Comparison of ENCODE assay signal across 34 mouse cellular contexts in the genomic region with DNA sequence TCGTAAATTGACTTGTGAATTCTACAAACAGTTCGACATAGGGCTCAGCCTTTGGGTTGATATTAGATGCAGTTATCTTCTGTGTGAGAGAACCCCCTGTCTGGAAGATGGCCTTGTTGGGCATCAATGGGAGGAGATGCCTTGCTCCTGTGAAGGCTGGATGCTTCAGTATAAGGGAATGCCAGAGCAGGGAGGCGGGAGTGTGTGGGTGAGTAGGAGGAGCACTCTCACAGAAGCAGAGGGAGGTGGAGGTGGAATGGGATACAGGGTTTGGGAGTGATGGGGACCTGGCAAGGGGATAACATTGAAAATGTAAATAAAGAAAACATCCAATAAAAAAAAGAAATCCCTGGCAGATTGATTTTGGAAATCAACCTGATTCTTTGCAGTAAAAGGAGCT. TPM values are rescaled to one million over a fixed set of nuclear protein-coding genes. Genes with fewer than 3 reads are reported as not detected.
DNase-seq lines count a peak whose midpoint lies in the region; ATAC-seq and TF ChIP-seq lines count a peak whose summit lies in the region.
"Had no signal": no experiment of that assay in that cellular context is flagged by ENCODE, and none has a peak within 500 bp of the region (broad histone marks: within the 10 kb centered on the region; RNA-seq: fewer than 3 reads in every experiment).

No protein-coding gene starts in this region.

- intact Hi-C loops in heart, adult 2 months (cut with DNase I) = loop anchor here (1.0 kb wide), 2 partner anchors 15 to 67 kb away; no protein-coding TSS in a partner anchor
- intact Hi-C loops in heart, postnatal 10 days (cut with DNase I) = loop anchor here (2.0 to 5.0 kb wide), 3 partner anchors 25 to 119 kb away; no protein-coding TSS in a partner anchor

- H3K9me3 ChIP-seq in kidney, embryonic 15.5 days (replicated peaks) = no peaks in the 10 kb centered on the region
- no peaks in the 10 kb centered on the region for H3K9me3 ChIP-seq in lung, embryonic 16.5 days (ENCODE audit: control insufficient read depth, low read length)
- H3K9me3 ChIP-seq: embryonic facial prominence, embryonic 12.5 days; heart, embryonic 10.5 days; hindbrain, embryonic 15.5 days; midbrain, embryonic 10.5 days; neural tube, embryonic 13.5 days had no signal

- TF ChIP-seq CTCF in heart, adult 2 months (IDR thresholded peaks at IDR 0.05) = no peak

- peak overlapping the region; percentile 93 for H3K27ac ChIP-seq in heart, adult 2 months
- H3K27ac ChIP-seq in kidney, embryonic 15.5 days = 0 out of 2 replicates have a peak overlapping the region, but pooled peaks have one; percentile 7
- peak overlapping the region; percentile 78 for H3K27ac ChIP-seq in lung, embryonic 16.5 days (ENCODE audit: low read length)
- H3K27ac ChIP-seq: embryonic facial prominence, embryonic 12.5 days; heart, embryonic 10.5 days; hindbrain, embryonic 15.5 days; left cerebral cortex, adult 2 months; liver, embryonic 14.5 days; macrophage; midbrain, embryonic 10.5 days; neural tube, embryonic 13.5 days had no signal

- peaks cover 20% of the 10 kb centered on the region for H3K4me1 ChIP-seq in heart, adult 2 months (ENCODE audit: control insufficient read depth, insufficient read depth, low read length)
- peaks cover 14% of the 10 kb centered on the region; the same call in 1 of the 2 replicates for H3K4me1 ChIP-seq in kidney, embryonic 15.5 days
- H3K4me1 ChIP-seq in lung, embryonic 16.5 days (replicated peaks; ENCODE audit: control insufficient read depth, insufficient read depth, low read length) = peaks cover 18% of the 10 kb centered on the region; the same call in 1 of the 2 replicates
- H3K4me1 ChIP-seq: embryonic facial prominence, embryonic 12.5 days; hindbrain, embryonic 15.5 days; midbrain, embryonic 10.5 days had no signal

- ATAC-seq in kidney, embryonic 15.5 days (replicated peaks; ENCODE audit: low FRiP score) = peak; percentile 53; the same call in 1 of the 2 replicates
- peak; percentile 34 for ATAC-seq in lung, embryonic 16.5 days (ENCODE audit: low read depth)
- ATAC-seq in cerebellum, adult (ENCODE audit: insufficient number of reproducible peaks, low FRiP score, low TSS enrichment) = no peak
- ATAC-seq: forebrain, postnatal 0 days; midbrain, embryonic 16.5 days had no signal

- H3K79me2 ChIP-seq in heart, adult 2 months (replicated peaks; ENCODE audit: control insufficient read depth, insufficient read depth, low read length) = no peaks in the 10 kb centered on the region

- 58% methylated on average over 3 of the region's 3 CpGs for WGBS in heart, adult 2 months
- 75% methylated on average over 3 of the region's 3 CpGs for WGBS in kidney, embryonic 15.5 days
- 74% methylated on average over 3 of the region's 3 CpGs for WGBS in lung, embryonic 16.5 days

- peak overlapping the region; percentile 46; the same call in 1 of the 2 replicates for H3K9ac ChIP-seq in heart, adult 2 months (ENCODE audit: low read depth, low read length)
- no peak overlapping the region for H3K9ac ChIP-seq in kidney, embryonic 15.5 days
- no peak overlapping the region for H3K9ac ChIP-seq in lung, embryonic 16.5 days (ENCODE audit: low read length)
- H3K9ac ChIP-seq: embryonic facial prominence, embryonic 12.5 days; forebrain, postnatal 0 days; hindbrain, embryonic 15.5 days; liver, embryonic 14.5 days; neural tube, embryonic 13.5 days had no signal

- TF ChIP-seq POLR2A in heart, adult 2 months (IDR thresholded peaks at IDR 0.05; ENCODE audit: insufficient read depth, low read depth, low read length) = no peak

- H3K4me3 ChIP-seq in heart, adult 2 months = no peak overlapping the region
- H3K4me3 ChIP-seq in kidney, embryonic 15.5 days (replicated peaks) = no peak overlapping the region
- no peak overlapping the region for H3K4me3 ChIP-seq in lung, embryonic 16.5 days (ENCODE audit: low read length)
- H3K4me3 ChIP-seq: embryonic facial prominence, embryonic 12.5 days; heart, embryonic 10.5 days; hindbrain, embryonic 15.5 days; left cerebral cortex, adult 2 months; midbrain, embryonic 10.5 days; myocyte; neural tube, embryonic 13.5 days had no signal

- no peak overlapping the region for H3K4me2 ChIP-seq in kidney, embryonic 15.5 days
- no peak overlapping the region for H3K4me2 ChIP-seq in lung, embryonic 16.5 days (ENCODE audit: low read depth, low read length)
- H3K4me2 ChIP-seq: embryonic facial prominence, embryonic 12.5 days; hindbrain, embryonic 15.5 days; neural tube, embryonic 13.5 days had no signal

- no peaks in the 10 kb centered on the region for H3K27me3 ChIP-seq in heart, adult 2 months (ENCODE audit: control insufficient read depth, insufficient read depth, low read length)
- H3K27me3 ChIP-seq in kidney, embryonic 15.5 days = 0 out of 2 replicates have a peak, but pooled peaks cover 3% of the 10 kb centered on the region
- H3K27me3 ChIP-seq in lung, embryonic 16.5 days (ENCODE audit: control insufficient read depth, insufficient read depth, low read depth, low read length) = no peaks in the 10 kb centered on the region
- H3K27me3 ChIP-seq: embryonic facial prominence, embryonic 12.5 days; hindbrain, embryonic 15.5 days; neural tube, embryonic 13.5 days had no signal

- H3K36me3 ChIP-seq in heart, adult 2 months (ENCODE audit: control insufficient read depth, insufficient read depth, low read length) = peaks cover 10% of the 10 kb centered on the region
- no peaks in the 10 kb centered on the region for H3K36me3 ChIP-seq in kidney, embryonic 15.5 days
- no peaks in the 10 kb centered on the region for H3K36me3 ChIP-seq in lung, embryonic 16.5 days (ENCODE audit: control insufficient read depth, insufficient read depth, low read length)
- H3K36me3 ChIP-seq: embryonic facial prominence, embryonic 12.5 days; heart, embryonic 10.5 days; hindbrain, embryonic 15.5 days; midbrain, embryonic 10.5 days; neural tube, embryonic 13.5 days had no signal

- TF ChIP-seq EP300 in heart, adult 2 months (IDR thresholded peaks at IDR 0.05; ENCODE audit: insufficient read depth, low read depth, low read length) = 0 out of 2 replicates have a peak, but pooled peaks have one; percentile 25

- peak in 1 of 2 experiments; percentile 40 for DNase-seq in heart, adult 2 months
- no peak for DNase-seq in heart, postnatal 10 days
- DNase-seq in kidney, postnatal 36 days = no peak
- no peak for DNase-seq in lung, postnatal 25 days (ENCODE audit: low spot score)
- DNase-seq: adrenal gland, postnatal 25 days; cerebellum, adult 11 months; cerebellum, postnatal 10 days; forebrain, postnatal 0 days; retina, postnatal 1 day; right cerebral cortex, postnatal 25 days; spleen, adult 18-20 months; thymus, postnatal 25 days had no signal

RNA-seq across cellular contexts. Expression of a gene that starts 35.0 kb away (rescaled TPM):
- total RNA-seq in heart, adult 2 months (2021) = 1,000 to 10,000 TPM; 1,665 to 1,999 TPM
- polyA plus RNA-seq in heart, adult 2 months (2012; rRNA removed) = 341 and 831 TPM in 2 replicates
- total RNA-seq in heart, postnatal 10 days (2021) = 1,000 to 10,000 TPM; 1,557 to 1,665 TPM
- 10.1 and 11.2 TPM in 2 replicates for polyA plus RNA-seq in kidney, embryonic 15.5 days (2015; fragmentation: Nextera tagmentation; extraction: Ambion mirVana)
- 40.7 and 53.8 TPM in 2 replicates for polyA plus RNA-seq in lung, embryonic 16.5 days (2015; fragmentation: Nextera tagmentation; extraction: Ambion mirVana)

RNA-seq across cellular contexts. Expression of a gene that starts 38.7 kb away (rescaled TPM):
- under 1 TPM; 0.70 to 0.76 TPM for total RNA-seq in heart, adult 2 months (2021)
- 0.08 and 0.12 TPM in 2 replicates for polyA plus RNA-seq in heart, adult 2 months (2012; rRNA removed)
- under 1 TPM; 0.19 to 0.20 TPM for total RNA-seq in heart, postnatal 10 days (2021)
- not detected in 2 replicates for polyA plus RNA-seq in kidney, embryonic 15.5 days (2015; fragmentation: Nextera tagmentation; extraction: Ambion mirVana)
- not detected in 2 replicates for polyA plus RNA-seq in lung, embryonic 16.5 days (2015; fragmentation: Nextera tagmentation; extraction: Ambion mirVana)
- total RNA-seq: adrenal gland, postnatal 25 days; ES-E14; forebrain, postnatal 0 days; hematopoietic stem cell, adult 5-6 weeks; layer of hippocampus, postnatal 10 days; left cerebral cortex, adult 2 months; left cerebral cortex, postnatal 36 days had no signal
- polyA plus RNA-seq: brain, embryonic 14.5 days; cortical plate, adult 2 months; forebrain, embryonic 11.5 days; forebrain, postnatal 0 days; heart, embryonic 10.5 days; hindbrain, embryonic 15.5 days; intestine, embryonic 14.5 days; limb, embryonic 14.5 days; liver, embryonic 14.5 days; midbrain, embryonic 16.5 days; myocyte had no signal

Comparison
In these comparisons a context has a peak if more than half of its experiments do, and no peak if none do; other contexts are left out.
1. H3K27ac ChIP-seq: peak in every context shown above with its lines; median percentile 93 in heart, adult 2 months; 78 in lung, embryonic 16.5 days; 7 in kidney, embryonic 15.5 days.